Mouse (Mus musculus) heart, postnatal 0 days (tissue): ENCODE measurements around the gene Rbm43.

Source experiments
- CTCF ChIP-seq: IDR thresholded peaks from 2 replicates; pipeline ENCODE4 v1.5.1; 2016; ENCODE audit warnings: antibody characterized with exemption, control low read depth, low read depth
- EP300 ChIP-seq: IDR thresholded peaks from 2 replicates; pipeline ENCODE4 v1.6.1; 2016; ENCODE audit warnings: antibody characterized with exemption, low read depth

- TF ChIP-seq CTCF, result no peak
- no peak for TF ChIP-seq EP300
Measured at GRCm38 (mm10) chr2:51972142-51972541, 37.2 kb upstream of the Rbm43 start.
